Comparison of ENCODE assay signal across 8 mouse cellular contexts in genomic region chr2:5894843-5895570, GRCm38 (mm10). TPM values are rescaled to one million over a fixed set of nuclear protein-coding genes. Genes with fewer than 3 reads are reported as not detected.
DNase-seq lines count a peak whose midpoint lies in the region; ATAC-seq lines count a peak whose summit lies in the region.

Gene Sec61a2 (minus strand): TSS chr2:5895432.

- H3K4me2 ChIP-seq in forebrain, embryonic 11.5 days (ENCODE audit: low read depth, low read length, severe bottlenecking), result peak within 1 kb of the TSS; percentile 56
- H3K4me2 ChIP-seq in heart, embryonic 16.5 days (ENCODE audit: low read depth, low read length), result peak within 1 kb of the TSS; percentile 64
- H3K4me2 ChIP-seq in liver, embryonic 15.5 days, result peak within 1 kb of the TSS; percentile 97
- H3K4me2 ChIP-seq in neural tube, embryonic 12.5 days (replicated peaks), result peak within 1 kb of the TSS; percentile 68

- H3K36me3 ChIP-seq in forebrain, embryonic 11.5 days (ENCODE audit: control insufficient read depth, insufficient read depth, low read length), result no peaks in the 10 kb centered on the region; the same call in 1 of the 2 replicates
- 0 out of 2 replicates have a peak, but pooled peaks cover 2% of the 10 kb centered on the region for H3K36me3 ChIP-seq in heart, embryonic 16.5 days (ENCODE audit: control insufficient read depth, insufficient read depth)
- H3K36me3 ChIP-seq in liver, embryonic 15.5 days (replicated peaks), result peaks cover 14% of the 10 kb centered on the region
- peaks cover 8% of the 10 kb centered on the region; the same call in 1 of the 2 replicates for H3K36me3 ChIP-seq in neural tube, embryonic 12.5 days

- peak; percentile 100 for ATAC-seq in forebrain, embryonic 11.5 days (replicated peaks; ENCODE audit: low FRiP score)
- ATAC-seq in heart, embryonic 16.5 days (replicated peaks; ENCODE audit: extremely low read depth, insufficient read depth, low FRiP score), result peak; percentile 100
- ATAC-seq in liver, embryonic 15.5 days (ENCODE audit: insufficient read depth), result peak; percentile 99
- peak; percentile 100 for ATAC-seq in neural tube, embryonic 12.5 days (ENCODE audit: low FRiP score, low read depth)

- DNase-seq in CD8-positive naive resting alpha-beta T cell, adult 2 months (ENCODE audit: low read depth in 2 of 2, low spot score in 2 of 2), result peak; percentile 92 to 95
- DNase-seq in c-Kit-positive CD71-positive TER-119-negative erythroid progenitor cells, embryonic 14.5 days (ENCODE audit: low read depth), result peak; percentile 96
- DNase-seq in forebrain, embryonic 11.5 days (ENCODE audit: low spot score), result peak; percentile 100
- DNase-seq in kidney, postnatal 36 days, result peak; percentile 98 to 100
- DNase-seq in telencephalon, adult 2 months (ENCODE audit: low read depth, low spot score), result peak; percentile 93

- no peaks in the 10 kb centered on the region for H3K27me3 ChIP-seq in forebrain, embryonic 11.5 days (ENCODE audit: control insufficient read depth, insufficient read depth, low read length)
- no peaks in the 10 kb centered on the region for H3K27me3 ChIP-seq in heart, embryonic 16.5 days (ENCODE audit: control insufficient read depth, insufficient read depth, low read length)
- H3K27me3 ChIP-seq in liver, embryonic 15.5 days, result no peaks in the 10 kb centered on the region
- H3K27me3 ChIP-seq in neural tube, embryonic 12.5 days (replicated peaks), result no peaks in the 10 kb centered on the region

- 1% methylated on average over 62 of the region's 62 CpGs for WGBS in forebrain, embryonic 11.5 days
- under 1% methylated on average over 62 of the region's 62 CpGs for WGBS in heart, embryonic 16.5 days
- WGBS in liver, embryonic 15.5 days (ENCODE audit: insufficient replicate concordance), result under 1% methylated on average over 62 of the region's 62 CpGs
- WGBS in neural tube, embryonic 12.5 days, result under 1% methylated on average over 62 of the region's 62 CpGs

- H3K9ac ChIP-seq in forebrain, embryonic 11.5 days (ENCODE audit: low read length), result peak within 1 kb of the TSS; percentile 86
- peak within 1 kb of the TSS; percentile 88 for H3K9ac ChIP-seq in heart, embryonic 16.5 days (ENCODE audit: low read length)
- peak within 1 kb of the TSS; percentile 83 for H3K9ac ChIP-seq in liver, embryonic 15.5 days
- H3K9ac ChIP-seq in neural tube, embryonic 12.5 days, result peak within 1 kb of the TSS; percentile 86

- peak within 1 kb of the TSS; percentile 68; the same call in 1 of the 2 replicates for H3K27ac ChIP-seq in forebrain, embryonic 11.5 days (ENCODE audit: low read depth, low read length)
- H3K27ac ChIP-seq in heart, embryonic 16.5 days (ENCODE audit: low read length), result peak within 1 kb of the TSS; percentile 73
- H3K27ac ChIP-seq in liver, embryonic 15.5 days (replicated peaks), result peak within 1 kb of the TSS; percentile 85
- peak within 1 kb of the TSS; percentile 62; the same call in 1 of the 2 replicates for H3K27ac ChIP-seq in neural tube, embryonic 12.5 days

- H3K9me3 ChIP-seq in forebrain, embryonic 11.5 days (ENCODE audit: control insufficient read depth, low read length), result no peaks in the 10 kb centered on the region
- H3K9me3 ChIP-seq in heart, embryonic 16.5 days (replicated peaks; ENCODE audit: control insufficient read depth, low read length), result no peaks in the 10 kb centered on the region
- H3K9me3 ChIP-seq in liver, embryonic 15.5 days (replicated peaks), result no peaks in the 10 kb centered on the region
- no peaks in the 10 kb centered on the region for H3K9me3 ChIP-seq in neural tube, embryonic 12.5 days

- peak within 1 kb of the TSS; percentile 78 for H3K4me3 ChIP-seq in forebrain, embryonic 11.5 days (ENCODE audit: low read depth, low read length)
- peak within 1 kb of the TSS; percentile 73 for H3K4me3 ChIP-seq in heart, embryonic 16.5 days (ENCODE audit: low read length)
- peak within 1 kb of the TSS; percentile 80 for H3K4me3 ChIP-seq in liver, embryonic 15.5 days (replicated peaks)
- peak within 1 kb of the TSS; percentile 80 for H3K4me3 ChIP-seq in neural tube, embryonic 12.5 days

- peaks cover 4% of the 10 kb centered on the region; the same call in 1 of the 2 replicates for H3K4me1 ChIP-seq in forebrain, embryonic 11.5 days (replicated peaks; ENCODE audit: control insufficient read depth, insufficient read depth, low read length)
- peaks cover 6% of the 10 kb centered on the region; the same call in 1 of the 2 replicates for H3K4me1 ChIP-seq in heart, embryonic 16.5 days (ENCODE audit: control insufficient read depth, insufficient read depth, low read length)
- peaks cover 25% of the 10 kb centered on the region for H3K4me1 ChIP-seq in liver, embryonic 15.5 days (replicated peaks)
- H3K4me1 ChIP-seq in neural tube, embryonic 12.5 days, result no peaks in the 10 kb centered on the region

RNA-seq across cellular contexts. Expression of gene Sec61a2, which starts in this region (rescaled TPM):
- polyA plus RNA-seq in forebrain, embryonic 11.5 days (2014; fragmentation: Nextera tagmentation; extraction: Ambion mirVana), result 77.3 and 88.3 TPM in 2 replicates
- 48.0 and 48.3 TPM in 2 replicates for polyA plus RNA-seq in heart, embryonic 16.5 days (2015; fragmentation: Nextera tagmentation; extraction: Ambion mirVana)
- 11.6 and 13.1 TPM in 2 replicates for polyA plus RNA-seq in liver, embryonic 15.5 days (2015; fragmentation: Nextera tagmentation; extraction: Ambion mirVana)
- polyA plus RNA-seq in neural tube, embryonic 12.5 days (2016; fragmentation: Nextera tagmentation; extraction: Ambion mirVana), result 86.5 and 93.9 TPM in 2 replicates

Comparison
In these comparisons a context has a peak if more than half of its experiments do, and no peak if none do; other contexts are left out.
1. Peak in every context shown above with its lines: DNase-seq, ATAC-seq, H3K4me3 ChIP-seq and H3K27ac ChIP-seq.